Mouse (Mus musculus) thymus, postnatal 14 days (tissue): ENCODE measurements around the gene Bpifb1.
"Not testable (repeated sequence)": the region's sequence is repeated elsewhere in the genome, so short reads cannot be mapped to it uniquely, and the experiment has no call there.

Source experiments
- DNase-seq: peaks from one replicate; pipeline ENCODE4 v3.0.0; 2021

Bpifb1 gene

GRCm38 (mm10) chr2:154215191-154215590 lies 24.6 kb downstream of the Bpifb1 start:
- peak; percentile 70 for DNase-seq

- no peak for DNase-seq
Measured at GRCm38 (mm10) chr2:154219950-154220349, 29.3 kb downstream of the Bpifb1 start.

- no peak for DNase-seq
Measured at GRCm38 (mm10) chr2:154223265-154223916, 32.8 kb downstream of the Bpifb1 start, which contains the start of gene Bpifb5. Gene Bpifb5 (plus strand): TSS chr2:154223742.

- no peak for DNase-seq
Measured at GRCm38 (mm10) chr2:154223917-154224273, 33.3 kb downstream of the Bpifb1 start.

GRCm38 (mm10) chr2:154226991-154227390 lies 36.4 kb downstream of the Bpifb1 start:
- no peak for DNase-seq

- DNase-seq = no peak
Measured at GRCm38 (mm10) chr2:154227830-154228229, 37.2 kb downstream of the Bpifb1 start.

- no peak for DNase-seq
Measured at GRCm38 (mm10) chr2:154233426-154233825, 42.8 kb downstream of the Bpifb1 start.

GRCm38 (mm10) chr2:154240771-154241170 lies 50.2 kb downstream of the Bpifb1 start:
- DNase-seq = no peak

GRCm38 (mm10) chr2:154242726-154243125 lies 52.1 kb downstream of the Bpifb1 start:
- not testable (repeated sequence) for DNase-seq

- no peak for DNase-seq
Measured at GRCm38 (mm10) chr2:154243356-154244036, 52.9 kb downstream of the Bpifb1 start.

- DNase-seq = no peak
Measured at GRCm38 (mm10) chr2:154245322-154245721, 54.7 kb downstream of the Bpifb1 start.

GRCm38 (mm10) chr2:154255254-154255653 lies 64.6 kb downstream of the Bpifb1 start:
- not testable (repeated sequence) for DNase-seq

GRCm38 (mm10) chr2:154255770-154256169 lies 65.2 kb downstream of the Bpifb1 start:
- DNase-seq = no peak

GRCm38 (mm10) chr2:154257554-154257953 lies 66.9 kb downstream of the Bpifb1 start, which contains the start of gene Bpifb9a:
Gene Bpifb9a (plus strand): TSS chr2:154257854.
- not testable (repeated sequence) for DNase-seq

- not testable (repeated sequence) for DNase-seq
Measured at GRCm38 (mm10) chr2:154264397-154264796, 73.8 kb downstream of the Bpifb1 start.
